Mouse (Mus musculus): ENCODE results near the gene Tnxb. TPM values are rescaled to one million over a fixed set of nuclear protein-coding genes. Genes with fewer than 3 reads are reported as not detected.
A peak's percentile ranks its signal among the peaks of the same experiment; 100 is the strongest.

The Tnxb gene
- 0.51 and 0.52 TPM in 2 replicates for polyA plus RNA-seq (2015; fragmentation: Nextera tagmentation; extraction: Ambion mirVana)

- Histone ChIP-seq H3K36me3 (ENCODE audit: insufficient read depth, low read length) (no peaks in the 10 kb centered on the region), H3K9ac (replicated peaks; ENCODE audit: low read length) (0 out of 2 replicates have a peak within 1 kb of the TSS, but pooled peaks have one; percentile 17), H3K27ac (ENCODE audit: low read length) (no peak within 1 kb of the TSS), H3K4me3 (ENCODE audit: low read length) (peak within 1 kb of the TSS; percentile 38), H3K9me3 (ENCODE audit: low read length) (no peaks in the 10 kb centered on the region), H3K4me2 (replicated peaks; ENCODE audit: low read depth, low read length) (peak within 1 kb of the TSS; percentile 66), H3K4me1 (ENCODE audit: insufficient read depth, low read length) (peaks cover 13% of the 10 kb centered on the region), H3K27me3 (ENCODE audit: insufficient read depth, low read length) (peaks cover 56% of the 10 kb centered on the region)
- 61% methylated on average over 7 of the region's 7 CpGs for WGBS
- ATAC-seq (ENCODE audit: low FRiP score, low TSS enrichment): no peak
These were observed at the start of gene Tnxb for GRCm38 (mm10) chr17:34670235-34670634. Gene Tnxb, plus strand, starts transcription at chr17:34670535.

DNA sequence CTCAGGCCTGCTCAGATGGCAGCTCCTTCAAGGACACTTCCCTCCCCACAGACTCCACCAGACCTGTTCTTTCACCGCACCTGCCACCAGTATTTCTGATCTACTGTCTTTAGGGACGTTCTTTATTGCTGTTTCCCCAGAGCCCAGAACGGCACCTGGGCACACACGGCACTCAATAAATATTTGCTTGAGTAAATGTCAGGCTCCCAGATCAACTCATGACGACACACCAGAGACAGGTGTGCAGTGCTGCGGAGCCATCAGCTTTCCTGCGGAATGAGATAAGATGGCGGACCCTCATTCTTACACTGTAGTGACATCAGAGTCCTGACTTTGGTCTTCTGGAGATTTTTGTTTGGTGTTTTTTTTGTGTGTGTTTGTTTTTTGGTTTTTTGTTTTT, 49.3 kb upstream of the Tnxb start:
- peaks cover 5% of the 10 kb centered on the region; the same call in 1 of the 2 replicates for H3K4me1 ChIP-seq (ENCODE audit: insufficient read depth, low read length)
- 85% methylated on average over 8 of the region's 8 CpGs for WGBS

GRCm38 (mm10) chr17:34623161-34623560, 47.2 kb upstream of the Tnxb start:
- no peak overlapping the region for H3K9ac ChIP-seq (replicated peaks; ENCODE audit: low read length)
- H3K9me3 ChIP-seq (ENCODE audit: low read length): no peaks in the 10 kb centered on the region
- WGBS: 78% methylated on average over 9 of the region's 9 CpGs
- peaks cover 34% of the 10 kb centered on the region for H3K36me3 ChIP-seq (ENCODE audit: insufficient read depth, low read length)
- peaks cover 15% of the 10 kb centered on the region for H3K4me1 ChIP-seq (ENCODE audit: insufficient read depth, low read length)
- ATAC-seq (ENCODE audit: low FRiP score, low TSS enrichment): no peak
- no peaks in the 10 kb centered on the region for H3K27me3 ChIP-seq (ENCODE audit: insufficient read depth, low read length)
- H3K4me3 ChIP-seq (ENCODE audit: low read length): no peak overlapping the region
- H3K4me2 ChIP-seq (replicated peaks; ENCODE audit: low read depth, low read length): no peak overlapping the region
- no peak overlapping the region for H3K27ac ChIP-seq (ENCODE audit: low read length)

More for the DNA sequence above, 49.3 kb upstream of the Tnxb start:
- Histone ChIP-seq H3K4me2 (replicated peaks; ENCODE audit: low read depth, low read length) (no peak overlapping the region), H3K27ac (ENCODE audit: low read length) (no peak overlapping the region), H3K9me3 (ENCODE audit: low read length) (no peaks in the 10 kb centered on the region), H3K36me3 (ENCODE audit: insufficient read depth, low read length) (peaks cover 49% of the 10 kb centered on the region), H3K9ac (replicated peaks; ENCODE audit: low read length) (no peak overlapping the region), H3K27me3 (ENCODE audit: insufficient read depth, low read length) (no peaks in the 10 kb centered on the region), H3K4me3 (ENCODE audit: low read length) (no peak overlapping the region)
- no peak for ATAC-seq (ENCODE audit: low FRiP score, low TSS enrichment)

DNA sequence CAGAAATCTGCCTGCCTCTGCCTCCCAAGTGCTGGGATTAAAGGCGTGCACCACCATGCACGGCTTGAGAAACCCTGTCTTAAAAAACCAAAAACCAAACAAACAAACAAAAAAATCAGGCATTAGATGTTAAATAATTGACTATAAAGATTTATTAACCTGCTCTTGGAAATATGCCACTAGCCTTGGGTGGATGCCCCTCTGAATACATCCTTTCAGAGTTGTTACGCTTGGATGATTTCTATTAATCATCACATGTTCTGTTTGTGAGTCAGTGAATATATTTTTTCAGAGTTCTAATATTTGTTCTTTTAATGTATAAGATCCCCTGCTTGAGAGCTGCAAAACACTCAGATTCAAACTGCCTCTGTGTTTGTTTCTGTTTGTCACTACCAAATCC, 45.4 kb upstream of the Tnxb start:
- H3K4me2 ChIP-seq (replicated peaks; ENCODE audit: low read depth, low read length): no peak overlapping the region
- no peak for ATAC-seq (ENCODE audit: low FRiP score, low TSS enrichment)
- H3K36me3 ChIP-seq (ENCODE audit: insufficient read depth, low read length): peaks cover 25% of the 10 kb centered on the region
- H3K9ac ChIP-seq (replicated peaks; ENCODE audit: low read length): no peak overlapping the region
- H3K4me3 ChIP-seq (ENCODE audit: low read length): no peak overlapping the region
- H3K4me1 ChIP-seq (ENCODE audit: insufficient read depth, low read length): peaks cover 33% of the 10 kb centered on the region
- no peaks in the 10 kb centered on the region for H3K9me3 ChIP-seq (ENCODE audit: low read length)
- 90% methylated on average over 3 of the region's 3 CpGs for WGBS
- H3K27me3 ChIP-seq (ENCODE audit: insufficient read depth, low read length): peaks cover 5% of the 10 kb centered on the region
- H3K27ac ChIP-seq (ENCODE audit: low read length): no peak overlapping the region

DNA sequence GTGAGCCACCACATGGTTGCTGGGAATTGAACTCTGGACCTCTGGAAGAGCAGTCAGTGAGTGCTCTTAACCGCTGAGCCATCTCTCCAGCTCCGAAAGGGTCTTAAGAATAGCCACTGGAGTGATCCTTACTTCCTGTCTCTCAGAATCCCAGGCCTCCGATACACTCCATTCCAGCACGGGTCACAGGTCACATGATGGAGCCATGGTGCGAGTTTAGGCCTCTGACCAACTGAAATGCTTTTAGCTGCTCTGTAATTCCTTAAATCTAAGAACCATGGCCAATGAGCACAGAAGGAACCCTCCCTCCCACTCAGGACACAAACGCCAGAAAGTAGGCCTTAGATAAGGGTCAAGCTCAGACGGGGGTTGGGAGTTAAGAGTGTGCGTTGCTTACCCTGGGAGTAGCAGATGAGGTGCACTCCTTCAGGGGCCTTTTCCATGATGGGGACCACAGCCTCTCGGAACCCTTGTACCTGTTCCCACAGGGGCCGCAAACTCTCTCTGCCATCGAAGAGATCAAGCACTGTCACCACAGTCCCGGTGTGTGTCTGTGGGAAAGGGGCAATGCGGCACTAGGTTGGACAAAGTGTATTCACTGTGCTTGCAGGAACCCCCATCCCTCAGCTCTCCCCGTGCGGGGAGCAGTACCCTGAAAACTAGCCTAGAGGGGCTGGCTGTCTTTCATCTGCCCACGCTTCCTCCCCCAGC, 44.1 kb upstream of the Tnxb start:
- Histone ChIP-seq H3K27me3 (ENCODE audit: insufficient read depth, low read length) (peaks cover 17% of the 10 kb centered on the region), H3K4me3 (ENCODE audit: low read length) (peak overlapping the region; percentile 84), H3K4me1 (ENCODE audit: insufficient read depth, low read length) (peaks cover 45% of the 10 kb centered on the region), H3K27ac (ENCODE audit: low read length) (peak overlapping the region; percentile 98), H3K4me2 (replicated peaks; ENCODE audit: low read depth, low read length) (peak overlapping the region; percentile 87), H3K9me3 (ENCODE audit: low read length) (no peaks in the 10 kb centered on the region), H3K9ac (replicated peaks; ENCODE audit: low read length) (peak overlapping the region; percentile 87), H3K36me3 (ENCODE audit: insufficient read depth, low read length) (peaks cover 24% of the 10 kb centered on the region)
- ATAC-seq (ENCODE audit: low FRiP score, low TSS enrichment): peak; percentile 0; the same call in 1 of the 2 replicates
- WGBS: 46% methylated on average over 16 of the region's 16 CpGs

DNA sequence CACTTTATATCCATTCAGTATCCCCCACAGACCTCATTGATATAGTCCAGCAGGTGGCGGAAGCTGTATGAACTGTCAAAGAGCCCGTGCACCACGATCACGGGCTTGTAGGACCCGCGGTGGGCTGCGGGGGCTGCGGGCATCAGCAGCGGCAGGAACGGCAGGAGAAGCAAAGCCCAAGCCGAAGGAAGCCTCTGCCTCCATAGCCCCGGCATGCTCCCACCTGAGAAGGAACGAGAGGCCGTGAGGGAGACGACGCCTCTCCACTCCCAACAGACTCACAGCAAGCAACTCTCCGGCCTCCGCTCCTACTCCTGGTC, 43.6 kb upstream of the Tnxb start:
- Histone ChIP-seq H3K27ac (ENCODE audit: low read length) (peak overlapping the region; percentile 98), H3K4me1 (ENCODE audit: insufficient read depth, low read length) (peaks cover 50% of the 10 kb centered on the region), H3K9ac (replicated peaks; ENCODE audit: low read length) (peak overlapping the region; percentile 87), H3K27me3 (ENCODE audit: insufficient read depth, low read length) (peaks cover 22% of the 10 kb centered on the region), H3K36me3 (ENCODE audit: insufficient read depth, low read length) (peaks cover 18% of the 10 kb centered on the region; the same call in 1 of the 2 replicates), H3K4me3 (ENCODE audit: low read length) (peak overlapping the region; percentile 84), H3K4me2 (replicated peaks; ENCODE audit: low read depth, low read length) (peak overlapping the region; percentile 87), H3K9me3 (ENCODE audit: low read length) (no peaks in the 10 kb centered on the region)
- peak; percentile 29 for ATAC-seq (ENCODE audit: low FRiP score, low TSS enrichment)
- WGBS: under 1% methylated on average over 18 of the region's 18 CpGs

- Histone ChIP-seq H3K4me2 (replicated peaks; ENCODE audit: low read depth, low read length) (peak overlapping the region; percentile 87), H3K27me3 (ENCODE audit: insufficient read depth, low read length) (peaks cover 26% of the 10 kb centered on the region), H3K9me3 (ENCODE audit: low read length) (no peaks in the 10 kb centered on the region), H3K4me1 (ENCODE audit: insufficient read depth, low read length) (peaks cover 54% of the 10 kb centered on the region), H3K27ac (ENCODE audit: low read length) (peak overlapping the region; percentile 98), H3K4me3 (ENCODE audit: low read length) (peak overlapping the region; percentile 84), H3K36me3 (ENCODE audit: insufficient read depth, low read length) (0 out of 2 replicates have a peak, but pooled peaks cover 15% of the 10 kb centered on the region), H3K9ac (replicated peaks; ENCODE audit: low read length) (peak overlapping the region; percentile 87)
- WGBS: under 1% methylated on average over 38 of the region's 45 CpGs
- ATAC-seq (ENCODE audit: low FRiP score, low TSS enrichment): peak; percentile 85
These were observed 43.0 kb upstream of the Tnxb start for GRCm38 (mm10) chr17:34627093-34627942.

GRCm38 (mm10) chr17:34627943-34628643, 42.2 kb upstream of the Tnxb start, which contains the start of gene Ppt2:
Gene Ppt2, minus strand, starts transcription at chr17:34628510.
- H3K27me3 ChIP-seq (ENCODE audit: insufficient read depth, low read length): peaks cover 26% of the 10 kb centered on the region
- H3K4me1 ChIP-seq (ENCODE audit: insufficient read depth, low read length): peaks cover 54% of the 10 kb centered on the region
- H3K36me3 ChIP-seq (ENCODE audit: insufficient read depth, low read length): 0 out of 2 replicates have a peak, but pooled peaks cover 15% of the 10 kb centered on the region
- peak within 1 kb of the TSS; percentile 87 for H3K9ac ChIP-seq (replicated peaks; ENCODE audit: low read length)
- H3K4me3 ChIP-seq (ENCODE audit: low read length): peak within 1 kb of the TSS; percentile 84
- peak; percentile 8 for ATAC-seq (ENCODE audit: low FRiP score, low TSS enrichment)
- WGBS: 3% methylated on average over 29 of the region's 29 CpGs
- H3K4me2 ChIP-seq (replicated peaks; ENCODE audit: low read depth, low read length): peak within 1 kb of the TSS; percentile 87
- H3K27ac ChIP-seq (ENCODE audit: low read length): peak within 1 kb of the TSS; percentile 98
- H3K9me3 ChIP-seq (ENCODE audit: low read length): no peaks in the 10 kb centered on the region

DNA sequence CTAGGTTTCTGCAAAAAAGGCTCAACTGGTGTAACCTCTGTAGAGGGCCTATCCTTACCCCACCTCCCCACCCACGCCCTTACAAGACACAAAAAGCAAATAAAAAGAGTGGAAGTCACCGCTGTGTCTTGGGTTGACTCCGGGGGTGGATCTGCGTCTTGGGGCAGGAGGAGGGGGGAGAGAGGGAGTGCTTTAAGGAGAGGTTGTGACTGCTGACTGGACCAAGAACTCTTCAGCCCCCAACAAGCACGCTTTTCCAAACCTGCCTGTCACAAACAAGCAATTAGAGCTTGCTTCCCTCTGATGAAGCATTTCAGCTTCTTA, 41.7 kb upstream of the Tnxb start:
- Histone ChIP-seq H3K4me2 (replicated peaks; ENCODE audit: low read depth, low read length) (peak overlapping the region; percentile 87), H3K36me3 (ENCODE audit: insufficient read depth, low read length) (0 out of 2 replicates have a peak, but pooled peaks cover 11% of the 10 kb centered on the region), H3K27me3 (ENCODE audit: insufficient read depth, low read length) (peaks cover 26% of the 10 kb centered on the region), H3K9ac (replicated peaks; ENCODE audit: low read length) (peak overlapping the region; percentile 87), H3K4me3 (ENCODE audit: low read length) (peak overlapping the region; percentile 84), H3K9me3 (ENCODE audit: low read length) (no peaks in the 10 kb centered on the region), H3K27ac (ENCODE audit: low read length) (peak overlapping the region; percentile 98), H3K4me1 (ENCODE audit: insufficient read depth, low read length) (peaks cover 54% of the 10 kb centered on the region)
- 25% methylated on average over 5 of the region's 5 CpGs for WGBS
- ATAC-seq (ENCODE audit: low FRiP score, low TSS enrichment): no peak
